Mouse (Mus musculus) heart, embryonic 11.5 days (tissue): ENCODE measurements at regions not wholly inside any gene's neighbourhood (a gene's known extent, or its start where the extent isn't known, plus 50 kb on each side); places are given as distances from the start of the nearest gene placed in this dataset.

ENCODE experiments used
- ATAC-seq: fragments of 200-750 bp; cut with Nextera tagmentation; replicated peaks from 2 replicates; pipeline ENCODE4 v1.8.0; 2017; ENCODE audit warnings: moderate library complexity; ENCODE audit not compliant: insufficient number of reproducible peaks, low FRiP score, low TSS enrichment
- H3K27ac ChIP-seq: fragments of 300-500 bp; sonication (generic); 2 replicates; pipeline ENCODE4 v1.5.1; 2014; ENCODE audit warnings: mild to moderate bottlenecking, low read depth, low read length
- H3K27me3 ChIP-seq: fragments of 300-500 bp; sonication (generic); 2 replicates; pipeline ENCODE4 v1.6.1; 2014; ENCODE audit warnings: mild to moderate bottlenecking, low read length, mixed read lengths; ENCODE audit not compliant: control insufficient read depth, insufficient read depth
- H3K36me3 ChIP-seq: fragments of 300-500 bp; sonication (generic); 2 replicates; pipeline ENCODE4 v1.6.1; 2014; ENCODE audit warnings: mild to moderate bottlenecking, low read length, moderate library complexity, mixed read lengths; ENCODE audit not compliant: control insufficient read depth, insufficient read depth
- H3K4me1 ChIP-seq: fragments of 300-500 bp; sonication (generic); 2 replicates; pipeline ENCODE4 v1.6.1; 2014; ENCODE audit warnings: low read length; ENCODE audit not compliant: control insufficient read depth, insufficient read depth
- H3K4me2 ChIP-seq: fragments of 300-500 bp; sonication (generic); 2 replicates; pipeline ENCODE4 v1.6.1; 2014; ENCODE audit warnings: mild to moderate bottlenecking, moderate library complexity
- H3K4me3 ChIP-seq: fragments of 300-500 bp; sonication (generic); 2 replicates; pipeline ENCODE4 v1.5.1; 2014; ENCODE audit warnings: low read depth, low read length
- H3K9ac ChIP-seq: fragments of 300-500 bp; sonication (generic); 2 replicates; pipeline ENCODE4 v1.6.1; 2014; ENCODE audit warnings: mild to moderate bottlenecking, low read depth, low read length, moderate library complexity
- H3K9me3 ChIP-seq: fragments of 300-500 bp; sonication (generic); replicated peaks from 2 replicates; pipeline ENCODE4 v1.6.1; 2016; ENCODE audit warnings: low read length; ENCODE audit not compliant: control insufficient read depth
- WGBS: fragments of 180-500 bp; shearing (Covaris S2); extraction: QIAGEN DNeasy Blood & Tissue Kit; methylation state at CpG from one replicate; pipeline ENCODE4 v1.1.7; 2014; ENCODE audit not compliant: insufficient replicate concordance; 5-methylcytosine and 5-hydroxymethylcytosine counted together

DNA sequence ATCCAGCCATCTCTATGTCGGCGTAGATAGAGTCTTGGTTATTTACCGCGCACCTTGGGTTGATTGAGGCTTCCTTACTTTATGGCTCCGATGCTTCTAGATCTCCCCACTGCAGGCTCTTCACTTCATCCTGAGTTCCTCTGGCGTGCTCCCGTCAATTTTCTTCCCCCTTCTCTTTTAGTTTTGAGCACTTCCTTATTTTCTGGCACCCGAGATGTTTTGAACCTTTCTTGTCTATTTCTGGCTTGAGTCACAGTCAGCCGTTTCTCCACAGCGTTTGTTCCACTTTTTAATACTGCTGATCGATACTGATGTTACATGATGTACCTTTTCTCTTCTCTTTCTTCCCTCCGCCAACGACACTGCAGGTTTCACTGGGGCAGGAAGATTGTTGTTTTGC, 106.0 kb upstream of the Teddm2 start:
- ATAC-seq = no peak
- H3K4me3 ChIP-seq = no peak overlapping the region
- 85% methylated on average over 13 of the region's 13 CpGs for WGBS

DNA sequence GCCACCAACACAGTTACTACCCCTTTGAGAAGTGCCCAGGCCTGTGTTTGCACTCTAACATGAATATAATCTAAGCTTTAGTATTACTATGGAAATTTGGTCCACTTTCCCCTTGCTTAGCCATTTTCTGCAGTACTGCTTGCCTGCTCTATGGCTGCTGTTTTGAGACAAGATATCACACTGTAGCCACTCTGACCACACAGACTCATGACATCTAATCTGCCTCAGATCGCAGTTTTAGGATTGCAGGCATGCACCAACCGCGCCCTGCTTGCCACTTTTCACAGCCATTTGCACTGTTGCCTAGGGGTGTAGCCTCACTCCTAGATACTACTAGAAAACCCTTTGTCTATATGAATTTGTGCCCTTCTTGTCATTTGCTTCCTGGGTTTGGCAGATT, 107.4 kb upstream of the Teddm2 start:
- Histone ChIP-seq H3K27ac (no peak overlapping the region), H3K4me1 (peaks cover 5% of the 10 kb centered on the region; the same call in 1 of the 2 replicates), H3K27me3 (no peaks in the 10 kb centered on the region), H3K36me3 (no peaks in the 10 kb centered on the region), H3K9ac (no peak overlapping the region), H3K4me3 (no peak overlapping the region), H3K4me2 (no peak overlapping the region), H3K9me3 (no peaks in the 10 kb centered on the region)
- WGBS = 68% methylated on average over 3 of the region's 3 CpGs
- ATAC-seq = no peak

More for the DNA sequence above, 106.0 kb upstream of the Teddm2 start:
- H3K27me3 ChIP-seq = no peaks in the 10 kb centered on the region
- H3K27ac ChIP-seq = no peak overlapping the region
- H3K4me2 ChIP-seq = no peak overlapping the region
- no peaks in the 10 kb centered on the region for H3K9me3 ChIP-seq
- H3K9ac ChIP-seq = no peak overlapping the region
- no peaks in the 10 kb centered on the region for H3K36me3 ChIP-seq
- H3K4me1 ChIP-seq = peaks cover 5% of the 10 kb centered on the region; the same call in 1 of the 2 replicates

DNA sequence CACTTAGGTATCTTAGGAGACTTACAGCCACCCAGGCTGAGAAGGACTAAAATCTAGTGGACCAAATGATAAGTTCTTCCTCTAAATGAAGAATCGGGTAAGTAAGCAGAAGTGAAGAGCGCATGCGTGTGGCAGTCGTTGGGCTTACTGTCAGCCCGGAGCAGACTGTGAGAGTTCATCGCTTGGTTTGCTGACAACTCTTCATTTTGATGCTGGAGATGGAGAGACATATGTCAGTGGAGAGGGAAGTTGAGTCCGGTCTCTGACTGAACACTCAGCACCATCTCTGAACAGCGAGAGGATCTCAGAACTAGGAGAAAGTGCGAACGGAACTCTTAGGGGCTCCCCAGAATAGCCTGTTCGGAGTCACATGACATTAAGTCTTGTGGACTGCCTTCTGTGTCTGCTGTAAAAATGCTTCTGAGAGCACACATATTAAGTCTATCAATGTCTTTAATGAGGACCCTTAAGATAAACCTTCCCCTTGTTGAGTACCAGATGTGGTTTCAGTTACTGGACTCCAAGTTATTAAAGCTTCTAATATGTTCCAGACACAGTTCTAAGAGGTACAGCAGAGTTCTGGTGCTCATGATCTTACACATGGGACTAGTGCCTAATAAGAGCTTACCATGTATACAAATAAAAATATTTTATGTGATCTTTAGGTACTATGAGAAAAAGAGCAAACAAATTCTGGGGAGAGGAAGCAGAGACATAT, 108.7 kb upstream of the Teddm2 start:
- Histone ChIP-seq H3K4me3 (no peak overlapping the region), H3K27ac (no peak overlapping the region), H3K4me1 (peaks cover 5% of the 10 kb centered on the region; the same call in 1 of the 2 replicates), H3K9me3 (no peaks in the 10 kb centered on the region), H3K36me3 (no peaks in the 10 kb centered on the region), H3K9ac (no peak overlapping the region), H3K4me2 (no peak overlapping the region), H3K27me3 (no peaks in the 10 kb centered on the region)
- no peak for ATAC-seq
- 81% methylated on average over 11 of the region's 11 CpGs for WGBS

DNA sequence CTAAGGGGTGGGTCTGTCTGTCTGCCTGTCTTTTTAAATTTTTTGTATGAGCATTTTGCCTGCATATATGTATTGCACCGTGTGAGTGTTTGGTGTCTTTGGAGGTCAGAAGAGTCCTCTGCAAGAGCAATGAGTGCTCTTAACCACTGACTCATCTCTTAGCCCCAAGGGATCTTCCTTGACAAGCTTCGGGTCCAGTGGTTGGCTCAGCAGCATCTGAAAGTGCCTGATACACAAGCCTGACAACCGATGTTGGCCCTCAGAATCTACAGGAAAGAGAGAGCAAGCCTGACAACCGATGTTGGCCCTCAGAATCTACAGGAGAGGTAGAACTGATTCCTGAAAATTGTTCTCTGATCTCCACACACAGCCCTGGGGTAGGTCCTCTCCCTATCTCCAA, 110.7 kb upstream of the Teddm2 start:
- H3K36me3 ChIP-seq = no peaks in the 10 kb centered on the region
- H3K4me3 ChIP-seq = no peak overlapping the region
- H3K4me1 ChIP-seq = peaks cover 5% of the 10 kb centered on the region; the same call in 1 of the 2 replicates
- no peaks in the 10 kb centered on the region for H3K27me3 ChIP-seq
- H3K9ac ChIP-seq = no peak overlapping the region
- H3K9me3 ChIP-seq = no peaks in the 10 kb centered on the region
- WGBS = 78% methylated on average over 4 of the region's 4 CpGs
- no peak overlapping the region for H3K27ac ChIP-seq
- H3K4me2 ChIP-seq = no peak overlapping the region
- ATAC-seq = no peak

DNA sequence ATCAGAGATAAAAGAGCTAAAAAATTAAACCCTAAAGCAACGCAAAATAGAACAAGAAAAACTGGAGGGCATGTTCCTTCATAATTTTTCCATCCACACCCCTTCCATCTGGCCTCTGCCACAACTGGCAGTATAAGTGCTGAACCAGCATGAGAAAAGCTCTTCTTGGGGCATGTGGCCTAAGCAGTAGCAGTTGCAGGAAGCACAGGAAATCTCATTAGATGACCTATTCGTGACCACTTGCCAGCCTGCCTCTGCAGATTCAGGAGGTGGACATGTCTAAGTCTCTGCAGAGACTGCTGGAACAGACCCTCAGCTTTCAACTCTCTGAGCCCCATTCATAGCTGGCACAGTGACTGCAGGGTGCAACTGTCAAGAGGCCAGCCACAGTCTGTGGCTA, 116.5 kb upstream of the Teddm2 start:
- H3K4me2 ChIP-seq = no peak overlapping the region

DNA sequence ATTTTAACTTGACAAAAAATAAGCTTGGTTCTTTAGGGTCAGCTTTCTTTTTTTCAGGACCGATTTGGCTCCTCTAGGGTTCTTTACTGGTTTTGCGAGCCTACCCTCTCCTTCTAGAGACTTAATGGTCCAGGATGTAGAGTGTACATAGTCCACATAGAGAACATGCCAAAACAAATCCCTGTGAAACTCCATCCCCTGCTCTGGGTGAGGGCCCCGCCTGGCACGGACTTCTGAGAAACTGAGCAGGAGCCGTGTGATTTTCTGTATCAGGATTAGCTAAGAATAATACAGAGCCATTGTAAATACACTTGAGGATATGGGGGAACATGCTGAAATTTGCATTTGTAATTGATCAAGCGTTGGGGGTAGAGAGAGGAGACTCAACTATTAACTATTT, 118.2 kb upstream of the Teddm2 start:
- Histone ChIP-seq H3K9me3 (no peaks in the 10 kb centered on the region), H3K27ac (no peak overlapping the region), H3K4me2 (no peak overlapping the region), H3K27me3 (no peaks in the 10 kb centered on the region), H3K4me1 (no peaks in the 10 kb centered on the region), H3K36me3 (no peaks in the 10 kb centered on the region), H3K9ac (no peak overlapping the region), H3K4me3 (no peak overlapping the region)
- WGBS = 78% methylated on average over 6 of the region's 6 CpGs
- ATAC-seq = no peak

More for the DNA sequence above, 116.5 kb upstream of the Teddm2 start:
- Histone ChIP-seq H3K9me3 (no peaks in the 10 kb centered on the region), H3K27me3 (no peaks in the 10 kb centered on the region), H3K9ac (no peak overlapping the region), H3K4me3 (no peak overlapping the region), H3K36me3 (no peaks in the 10 kb centered on the region), H3K4me1 (no peaks in the 10 kb centered on the region), H3K27ac (no peak overlapping the region)
- 59% methylated on average over 2 of the region's 2 CpGs for WGBS
- ATAC-seq = no peak

DNA sequence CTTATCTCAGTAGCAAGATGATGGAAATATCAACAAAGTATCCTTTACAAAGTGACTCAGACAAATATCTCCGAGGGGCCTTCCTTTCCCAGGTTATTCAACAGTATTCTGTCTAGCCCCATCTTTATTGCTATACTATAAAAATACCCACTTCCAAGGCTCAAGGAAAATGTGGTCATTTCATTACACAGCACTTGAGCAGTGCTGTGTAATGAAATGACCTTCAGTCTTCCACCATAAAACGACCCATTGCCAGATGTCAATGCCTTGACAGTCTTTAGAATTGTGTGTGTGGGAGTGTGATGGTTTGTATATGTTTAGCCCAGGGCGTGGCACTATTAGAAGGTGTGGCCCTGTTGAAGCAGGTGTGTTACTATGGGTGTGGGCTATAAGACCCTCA, 124.3 kb upstream of the Teddm2 start:
- WGBS = 79% methylated on average over 3 of the region's 3 CpGs
- Histone ChIP-seq H3K36me3 (no peaks in the 10 kb centered on the region), H3K27me3 (no peaks in the 10 kb centered on the region)

DNA sequence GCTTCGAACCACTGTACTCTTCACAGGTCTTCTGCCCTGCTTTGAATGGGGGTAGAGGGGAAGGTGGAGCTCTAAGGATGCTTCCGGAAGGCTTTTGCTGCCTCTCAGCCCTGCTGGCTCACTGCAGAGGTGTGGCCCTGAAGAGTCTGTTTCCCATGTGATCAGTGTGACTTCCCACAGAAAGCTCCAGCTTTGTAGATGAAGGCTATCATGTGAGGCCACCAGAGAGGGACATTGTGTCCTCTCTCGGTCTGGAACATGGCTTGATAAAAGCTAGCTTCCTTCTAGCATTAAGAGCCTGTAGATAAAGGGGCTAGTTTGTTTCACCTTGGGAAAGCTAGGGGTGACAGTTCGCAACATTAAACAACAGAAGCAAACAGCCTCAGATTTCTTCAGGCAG, 127.3 kb upstream of the Teddm2 start:
- Histone ChIP-seq H3K4me3 (no peak overlapping the region), H3K9ac (no peak overlapping the region), H3K4me1 (no peaks in the 10 kb centered on the region; the same call in 1 of the 2 replicates), H3K27me3 (no peaks in the 10 kb centered on the region), H3K4me2 (no peak overlapping the region), H3K27ac (no peak overlapping the region), H3K36me3 (no peaks in the 10 kb centered on the region), H3K9me3 (no peaks in the 10 kb centered on the region)
- 60% methylated on average over 4 of the region's 4 CpGs for WGBS
- no peak for ATAC-seq

More for the DNA sequence above, 124.3 kb upstream of the Teddm2 start:
- Histone ChIP-seq H3K27ac (no peak overlapping the region), H3K9ac (no peak overlapping the region), H3K9me3 (no peaks in the 10 kb centered on the region), H3K4me3 (no peak overlapping the region), H3K4me1 (no peaks in the 10 kb centered on the region; the same call in 1 of the 2 replicates), H3K4me2 (no peak overlapping the region)
- no peak for ATAC-seq

DNA sequence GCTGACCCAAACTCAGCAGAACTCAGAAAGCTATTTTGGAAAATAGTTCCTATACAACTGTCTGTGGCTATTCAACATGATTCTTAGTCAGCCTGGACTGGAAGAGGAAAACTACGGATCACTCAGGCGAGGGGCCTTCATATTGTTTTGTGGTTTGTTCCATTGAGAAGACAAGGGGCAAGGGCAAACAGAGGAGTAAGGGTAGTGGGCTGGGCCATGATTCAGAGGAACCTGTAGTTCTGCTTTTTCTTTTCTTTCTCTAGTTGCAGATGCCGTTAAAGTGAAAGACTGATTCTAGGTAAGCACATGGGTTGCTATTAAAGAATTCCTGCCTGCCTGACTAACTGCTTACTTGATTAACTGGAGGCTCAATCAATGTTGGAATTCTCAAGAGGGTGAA, 129.8 kb upstream of the Teddm2 start:
- ATAC-seq = no peak
- H3K27me3 ChIP-seq = no peaks in the 10 kb centered on the region
- peaks cover 8% of the 10 kb centered on the region for H3K4me1 ChIP-seq
- WGBS = 73% methylated on average over 3 of the region's 3 CpGs
- H3K27ac ChIP-seq = no peak overlapping the region
- H3K4me2 ChIP-seq = no peak overlapping the region
- no peaks in the 10 kb centered on the region for H3K36me3 ChIP-seq
- H3K4me3 ChIP-seq = no peak overlapping the region
- H3K9me3 ChIP-seq = no peaks in the 10 kb centered on the region
- H3K9ac ChIP-seq = no peak overlapping the region
